Mouse (Mus musculus) midbrain, embryonic 13.5 days (tissue): ENCODE data around the gene Ilf2. TPM values are rescaled to one million over a fixed set of nuclear protein-coding genes. Genes with fewer than 3 reads are reported as not detected.

Experiments used
- ATAC-seq: fragments of 200-750 bp; cut with Nextera tagmentation; 2 replicates; pipeline ENCODE4 v1.8.0; 2017; ENCODE audit warnings: mild to moderate bottlenecking, moderate TSS enrichment, moderate library complexity
- H3K27ac ChIP-seq: fragments of 300-500 bp; sonication (generic); 2 replicates; pipeline ENCODE4 v1.5.1; 2015; ENCODE audit warnings: inconsistent platforms, mild to moderate bottlenecking, moderate library complexity
- H3K27me3 ChIP-seq: fragments of 300-500 bp; sonication (generic); 2 replicates; pipeline ENCODE4 v1.6.1; 2015; ENCODE audit warnings: mild to moderate bottlenecking, inconsistent platforms
- H3K36me3 ChIP-seq: fragments of 300-500 bp; sonication (generic); 2 replicates; pipeline ENCODE4 v1.6.1; 2015; ENCODE audit warnings: mild to moderate bottlenecking, inconsistent platforms
- H3K4me1 ChIP-seq: fragments of 300-500 bp; sonication (generic); replicated peaks from 2 replicates; pipeline ENCODE4 v1.6.1; 2015; ENCODE audit warnings: inconsistent platforms
- H3K4me2 ChIP-seq: fragments of 300-500 bp; sonication (generic); replicated peaks from 2 replicates; pipeline ENCODE4 v1.6.1; 2015; ENCODE audit warnings: moderate library complexity, mild to moderate bottlenecking, inconsistent platforms
- H3K4me3 ChIP-seq: fragments of 300-500 bp; sonication (generic); replicated peaks from 2 replicates; pipeline ENCODE4 v1.5.1; 2015; ENCODE audit warnings: mild to moderate bottlenecking, inconsistent platforms
- H3K9ac ChIP-seq: fragments of 300-500 bp; sonication (generic); replicated peaks from 2 replicates; pipeline ENCODE4 v1.6.1; 2015; ENCODE audit warnings: mild to moderate bottlenecking, inconsistent platforms
- H3K9me3 ChIP-seq: fragments of 300-500 bp; sonication (generic); 2 replicates; pipeline ENCODE4 v1.6.1; 2016; ENCODE audit warnings: mild to moderate bottlenecking, inconsistent platforms
- WGBS: fragments of 180-500 bp; shearing (Covaris S2); methylation state at CpG from one replicate; pipeline ENCODE4 v1.1.7; 2015; 5-methylcytosine and 5-hydroxymethylcytosine counted together
- polyA plus RNA-seq: library from polyadenylated mRNA; unstranded; fragments of >200 nt; fragmentation: Nextera tagmentation; extraction: Ambion mirVana; gene quantifications from 2 replicates; pipeline ENCODE4 v1.2.1, GENCODE M21; 2015

Gene Ilf2
- polyA plus RNA-seq, 1 experiment from 2014 or later: 343 TPM

DNA sequence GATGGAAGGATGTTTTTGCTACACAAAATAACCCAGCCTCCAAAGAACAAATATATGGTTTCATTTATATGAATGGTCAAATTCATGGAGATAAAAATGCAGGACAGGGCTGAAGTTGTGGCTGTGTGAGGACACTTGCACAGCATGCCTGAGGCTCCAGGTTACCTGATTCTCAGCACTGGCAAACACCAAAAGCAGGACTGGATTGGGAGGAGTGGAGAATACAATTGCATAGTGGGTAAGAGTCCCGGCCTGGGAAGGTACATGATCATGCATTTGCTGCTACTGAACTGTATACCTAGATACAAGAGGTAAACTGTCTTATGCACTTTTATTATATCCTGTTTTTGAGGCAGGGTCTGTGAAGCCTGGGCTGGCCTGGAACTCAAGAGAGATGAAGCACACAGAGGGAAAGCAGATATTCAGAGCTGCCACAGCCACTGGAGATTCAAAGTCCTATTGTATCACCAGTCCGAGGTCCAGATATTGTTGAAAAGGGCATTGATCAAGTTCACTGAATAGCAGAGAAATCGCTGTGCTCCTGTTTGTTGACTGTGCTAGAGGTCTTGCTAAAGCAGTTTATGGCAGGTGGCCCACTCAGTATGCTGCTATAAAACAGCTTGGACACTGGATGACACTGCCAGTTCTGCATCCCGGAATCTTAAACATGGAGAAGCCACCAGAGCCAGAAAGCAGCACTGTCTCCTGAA is 18.1 kb downstream of the Ilf2 start:
- Histone ChIP-seq H3K9ac (no peak overlapping the region), H3K27ac (no peak overlapping the region), H3K4me1 (peaks cover 7% of the 10 kb centered on the region), H3K27me3 (no peaks in the 10 kb centered on the region), H3K4me2 (no peak overlapping the region), H3K9me3 (no peaks in the 10 kb centered on the region), H3K4me3 (no peak overlapping the region), H3K36me3 (peaks cover 39% of the 10 kb centered on the region)
- ATAC-seq: no peak
- 64% methylated on average over 4 of the region's 4 CpGs for WGBS

DNA sequence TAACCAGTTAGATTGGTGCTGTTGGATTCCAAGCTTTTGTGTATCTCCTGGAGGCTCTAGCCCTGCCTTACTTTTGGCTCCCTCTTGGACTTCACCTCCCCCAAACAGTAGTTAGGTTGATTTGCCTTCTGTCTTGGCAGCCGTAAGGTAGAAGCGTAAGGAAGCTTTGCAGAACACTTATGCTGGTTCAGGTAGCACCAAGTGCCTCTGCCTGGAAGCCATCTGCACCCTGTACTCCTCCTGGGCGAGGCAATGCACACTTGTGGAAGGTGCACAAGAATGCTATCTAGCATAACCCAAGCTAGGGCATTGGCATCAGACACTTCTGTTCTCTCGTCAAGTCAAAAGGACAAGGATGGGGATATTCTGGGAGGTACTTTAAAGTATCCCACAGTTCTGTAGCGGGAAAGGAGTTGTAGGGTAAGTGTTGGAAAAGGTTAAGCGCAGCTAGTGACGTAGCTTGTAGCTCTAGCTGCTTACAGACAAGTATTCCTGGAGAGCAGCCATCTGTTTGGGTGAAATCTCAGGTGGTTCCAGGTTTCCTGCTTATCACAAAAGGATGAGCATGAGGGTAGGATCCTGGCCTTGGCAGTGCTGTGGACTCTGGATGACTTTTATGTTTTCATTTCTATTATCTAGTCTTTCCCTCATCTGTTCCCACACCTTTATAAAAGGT is 20.1 kb downstream of the Ilf2 start:
- no peaks in the 10 kb centered on the region for H3K9me3 ChIP-seq
- H3K4me1 ChIP-seq: no peaks in the 10 kb centered on the region
- no peak overlapping the region for H3K27ac ChIP-seq
- H3K4me3 ChIP-seq: no peak overlapping the region
- no peaks in the 10 kb centered on the region for H3K27me3 ChIP-seq
- WGBS: 96% methylated on average over 7 of the region's 7 CpGs
- H3K4me2 ChIP-seq: no peak overlapping the region
- peaks cover 49% of the 10 kb centered on the region for H3K36me3 ChIP-seq
- no peak overlapping the region for H3K9ac ChIP-seq
- ATAC-seq: no peak

DNA sequence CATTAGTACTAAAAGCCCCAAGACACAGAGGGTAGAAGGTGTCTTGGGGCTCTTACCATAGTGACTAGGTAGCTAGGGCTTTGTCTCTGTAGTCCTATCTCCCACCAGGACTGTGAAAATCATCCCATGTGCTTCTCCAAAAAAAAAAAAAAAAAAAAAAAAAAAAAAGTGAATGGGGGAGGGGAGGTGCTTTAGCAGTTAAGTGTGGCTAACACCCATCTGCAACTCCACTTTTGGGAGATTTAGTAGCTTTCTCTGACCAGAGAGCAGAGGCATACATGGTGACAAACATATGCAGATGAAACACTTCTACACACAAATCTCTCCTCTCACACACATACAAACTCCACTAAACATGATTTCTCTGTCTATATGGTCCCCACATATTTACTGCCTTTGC is 21.7 kb downstream of the Ilf2 start:
- Histone ChIP-seq H3K4me3 (no peak overlapping the region), H3K4me2 (no peak overlapping the region), H3K9ac (no peak overlapping the region), H3K4me1 (no peaks in the 10 kb centered on the region), H3K27ac (no peak overlapping the region), H3K36me3 (peaks cover 64% of the 10 kb centered on the region), H3K9me3 (no peaks in the 10 kb centered on the region), H3K27me3 (no peaks in the 10 kb centered on the region)
- ATAC-seq: no peak

GRCm38 (mm10) chr3:90503444-90503843 is 27.5 kb downstream of the Ilf2 start:
- no peak overlapping the region for H3K9ac ChIP-seq
- no peaks in the 10 kb centered on the region for H3K9me3 ChIP-seq
- no peak overlapping the region for H3K4me3 ChIP-seq
- no peak for ATAC-seq
- H3K4me2 ChIP-seq: no peak overlapping the region
- no peak overlapping the region for H3K27ac ChIP-seq
- H3K36me3 ChIP-seq: peaks cover 82% of the 10 kb centered on the region
- 71% methylated on average over 4 of the region's 4 CpGs for WGBS
- peaks cover 36% of the 10 kb centered on the region for H3K4me1 ChIP-seq
- no peaks in the 10 kb centered on the region for H3K27me3 ChIP-seq

GRCm38 (mm10) chr3:90505216-90505615 is 29.3 kb downstream of the Ilf2 start:
- WGBS: 94% methylated on average over 5 of the region's 5 CpGs
- ATAC-seq: no peak
- Histone ChIP-seq H3K27ac (no peak overlapping the region), H3K4me1 (peaks cover 36% of the 10 kb centered on the region), H3K9ac (no peak overlapping the region), H3K9me3 (no peaks in the 10 kb centered on the region), H3K27me3 (no peaks in the 10 kb centered on the region), H3K4me3 (no peak overlapping the region), H3K36me3 (peaks cover 65% of the 10 kb centered on the region), H3K4me2 (no peak overlapping the region)

GRCm38 (mm10) chr3:90506362-90506761 is 30.4 kb downstream of the Ilf2 start:
- Histone ChIP-seq H3K27ac (no peak overlapping the region), H3K4me1 (peaks cover 36% of the 10 kb centered on the region), H3K4me2 (no peak overlapping the region), H3K4me3 (no peak overlapping the region), H3K9me3 (no peaks in the 10 kb centered on the region), H3K27me3 (peaks cover 4% of the 10 kb centered on the region; the same call in 1 of the 2 replicates), H3K36me3 (peaks cover 58% of the 10 kb centered on the region), H3K9ac (no peak overlapping the region)
- no peak for ATAC-seq
- 94% methylated on average over 3 of the region's 3 CpGs for WGBS

DNA sequence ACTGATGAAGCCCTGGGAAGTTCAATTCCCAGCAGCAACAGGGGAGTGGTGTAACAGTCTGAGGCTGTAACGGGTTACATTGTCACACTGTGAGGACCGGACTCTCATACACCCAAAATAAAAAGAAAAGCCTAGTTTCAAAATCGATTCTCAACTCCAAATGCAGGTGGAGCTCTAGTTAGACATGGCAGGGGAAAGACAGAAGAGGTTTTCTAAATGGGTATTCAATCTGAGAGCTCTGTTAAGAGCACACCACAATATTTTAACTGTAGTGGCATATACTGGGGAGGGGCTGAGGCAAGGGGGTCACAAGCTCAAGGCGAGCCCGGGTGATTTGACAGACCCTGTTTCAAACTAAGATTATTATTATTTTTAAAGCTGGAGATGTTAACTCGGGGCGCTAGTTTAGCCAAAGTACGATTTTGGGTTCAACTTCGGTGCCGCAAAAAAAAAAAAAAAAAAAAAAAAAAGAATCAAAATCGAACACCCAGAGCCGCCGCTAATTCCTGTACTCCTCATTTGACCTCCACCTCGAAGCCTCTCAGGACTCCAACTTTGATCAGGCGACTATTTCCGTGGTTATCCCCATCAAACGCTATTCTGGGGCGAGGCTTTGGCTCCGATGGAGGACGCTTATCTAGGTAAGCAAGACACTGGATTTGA is 32.5 kb downstream of the Ilf2 start:
- Histone ChIP-seq H3K4me2 (peak overlapping the region; percentile 77), H3K27me3 (peaks cover 22% of the 10 kb centered on the region), H3K36me3 (peaks cover 38% of the 10 kb centered on the region), H3K9ac (peak overlapping the region; percentile 98), H3K4me3 (peak overlapping the region; percentile 86), H3K4me1 (peaks cover 31% of the 10 kb centered on the region), H3K27ac (peak overlapping the region; percentile 96), H3K9me3 (no peaks in the 10 kb centered on the region)
- ATAC-seq: no peak
- 4% methylated on average over 20 of the region's 20 CpGs for WGBS

GRCm38 (mm10) chr3:90508950-90509746 is 33.2 kb downstream of the Ilf2 start, which contains the start of gene Chtop:
Chtop (minus strand) TSS chr3:90509498.
- Histone ChIP-seq H3K36me3 (peaks cover 32% of the 10 kb centered on the region), H3K27ac (peak within 1 kb of the TSS; percentile 96), H3K4me2 (peak within 1 kb of the TSS; percentile 77), H3K4me3 (peak within 1 kb of the TSS; percentile 86), H3K4me1 (peaks cover 31% of the 10 kb centered on the region), H3K27me3 (peaks cover 30% of the 10 kb centered on the region), H3K9ac (peak within 1 kb of the TSS; percentile 98), H3K9me3 (no peaks in the 10 kb centered on the region)
- ATAC-seq: peak; percentile 90
- WGBS: under 1% methylated on average over 65 of the region's 66 CpGs

GRCm38 (mm10) chr3:90509747-90510123 is 33.8 kb downstream of the Ilf2 start:
- Histone ChIP-seq H3K27me3 (peaks cover 35% of the 10 kb centered on the region), H3K4me3 (peak overlapping the region; percentile 86), H3K27ac (0 out of 2 replicates have a peak overlapping the region, but pooled peaks have one; percentile 96), H3K36me3 (peaks cover 26% of the 10 kb centered on the region), H3K4me1 (peaks cover 33% of the 10 kb centered on the region), H3K9me3 (no peaks in the 10 kb centered on the region), H3K4me2 (peak overlapping the region; percentile 77), H3K9ac (no peak overlapping the region)
- peak; percentile 16 for ATAC-seq
- 11% methylated on average over 2 of the region's 2 CpGs for WGBS

GRCm38 (mm10) chr3:90512276-90512675 is 36.4 kb downstream of the Ilf2 start:
- H3K4me2 ChIP-seq: no peak overlapping the region
- no peaks in the 10 kb centered on the region for H3K9me3 ChIP-seq
- no peak overlapping the region for H3K9ac ChIP-seq
- H3K27ac ChIP-seq: no peak overlapping the region
- ATAC-seq: no peak
- WGBS: 92% methylated on average over 5 of the region's 5 CpGs
- H3K4me1 ChIP-seq: peaks cover 27% of the 10 kb centered on the region
- H3K36me3 ChIP-seq: peaks cover 4% of the 10 kb centered on the region; the same call in 1 of the 2 replicates
- H3K27me3 ChIP-seq: peaks cover 52% of the 10 kb centered on the region
- H3K4me3 ChIP-seq: no peak overlapping the region

GRCm38 (mm10) chr3:90512948-90513642 is 37.2 kb downstream of the Ilf2 start:
- Histone ChIP-seq H3K36me3 (no peaks in the 10 kb centered on the region), H3K27ac (no peak overlapping the region), H3K4me2 (no peak overlapping the region), H3K4me3 (no peak overlapping the region), H3K4me1 (peaks cover 19% of the 10 kb centered on the region), H3K9ac (no peak overlapping the region), H3K9me3 (no peaks in the 10 kb centered on the region), H3K27me3 (peaks cover 52% of the 10 kb centered on the region)
- ATAC-seq: no peak
- 79% methylated on average over 9 of the region's 9 CpGs for WGBS
